Mouse (Mus musculus): ENCODE results near the gene Vps52. TPM values are rescaled to one million over a fixed set of nuclear protein-coding genes. Genes with fewer than 3 reads are reported as not detected.
A peak's percentile ranks its signal among the peaks of the same experiment; 100 is the strongest.

Vps52 gene
- total and polyA plus RNA-seq, 2 experiments: 10.5 to 40.6 TPM

DNA sequence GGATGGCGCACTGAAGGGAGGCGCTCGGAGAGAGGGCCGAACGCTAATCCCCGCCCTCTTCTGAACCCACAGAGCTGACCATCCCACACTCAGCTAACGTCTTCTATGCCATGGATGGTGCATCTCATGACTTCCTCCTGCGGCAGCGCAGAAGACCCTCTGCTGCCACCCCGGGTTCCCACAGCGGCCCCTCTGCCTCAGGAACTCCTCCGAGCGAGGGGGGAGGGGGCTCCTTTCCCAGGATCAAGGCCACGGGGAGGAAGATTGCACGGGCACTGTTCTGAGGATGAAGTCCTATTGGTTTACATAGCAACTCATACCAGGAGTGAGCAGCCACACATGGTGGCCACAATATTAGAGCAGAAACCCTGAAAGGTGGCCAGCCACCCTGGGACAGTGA, 18.6 kb upstream of the Vps52 start:
- H3K4me1 ChIP-seq (ENCODE audit: control insufficient read depth, insufficient read depth, low read length): peaks cover 13% of the 10 kb centered on the region; the same call in 1 of the 2 replicates
- H3K79me2 ChIP-seq (ENCODE audit: control insufficient read depth, insufficient read depth, low read length): peaks cover 11% of the 10 kb centered on the region; the same call in 1 of the 2 replicates
- no peak for DNase-seq (ENCODE audit: extremely low read depth, low read depth, low spot score)
- no peak overlapping the region for H3K9ac ChIP-seq (ENCODE audit: low read depth, low read length)
- no peak overlapping the region for H3K4me3 ChIP-seq (ENCODE audit: insufficient read depth, low read depth, low read length)
- no peak overlapping the region for H3K27ac ChIP-seq (replicated peaks; ENCODE audit: insufficient read depth, low read depth, low read length)
- WGBS: 88% methylated on average over 15 of the region's 15 CpGs
- H3K36me3 ChIP-seq (ENCODE audit: control insufficient read depth, insufficient read depth, low read length): no peaks in the 10 kb centered on the region; the same call in 1 of the 2 replicates
- H3K27me3 ChIP-seq (ENCODE audit: control insufficient read depth, insufficient read depth, low read length): no peaks in the 10 kb centered on the region
- no peak for TF ChIP-seq POLR2A (IDR thresholded peaks at IDR 0.05; ENCODE audit: extremely low read depth, insufficient read depth, low read length)
- TF ChIP-seq CTCF (IDR thresholded peaks at IDR 0.05; ENCODE audit: low read depth, low read length): no peak

GRCm38 (mm10) chr17:33938783-33939182, 16.8 kb upstream of the Vps52 start:
- H3K36me3 ChIP-seq (ENCODE audit: control insufficient read depth, insufficient read depth, low read length): no peaks in the 10 kb centered on the region; the same call in 1 of the 2 replicates
- no peaks in the 10 kb centered on the region for H3K27me3 ChIP-seq (ENCODE audit: control insufficient read depth, insufficient read depth, low read length)
- no peak for DNase-seq (ENCODE audit: extremely low read depth, low read depth, low spot score)
- TF ChIP-seq POLR2A (IDR thresholded peaks at IDR 0.05; ENCODE audit: extremely low read depth, insufficient read depth, low read length) (no peak), CTCF (IDR thresholded peaks at IDR 0.05; ENCODE audit: low read depth, low read length) (no peak)
- 44% methylated on average over 11 of the region's 11 CpGs for WGBS
- H3K4me3 ChIP-seq (ENCODE audit: insufficient read depth, low read depth, low read length): no peak overlapping the region
- H3K9ac ChIP-seq (ENCODE audit: low read depth, low read length): no peak overlapping the region
- peaks cover 11% of the 10 kb centered on the region; the same call in 1 of the 2 replicates for H3K79me2 ChIP-seq (ENCODE audit: control insufficient read depth, insufficient read depth, low read length)
- H3K4me1 ChIP-seq (ENCODE audit: control insufficient read depth, insufficient read depth, low read length): peaks cover 10% of the 10 kb centered on the region; the same call in 1 of the 2 replicates
- no peak overlapping the region for H3K27ac ChIP-seq (replicated peaks; ENCODE audit: insufficient read depth, low read depth, low read length)

- H3K4me1 ChIP-seq (ENCODE audit: control insufficient read depth, insufficient read depth, low read length): peaks cover 10% of the 10 kb centered on the region; the same call in 1 of the 2 replicates
- under 1% methylated on average over 36 of the region's 36 CpGs for WGBS
These were observed 15.3 kb upstream of the Vps52 start, which contains the start of the genes Pfdn6 and Wdr46 for GRCm38 (mm10) chr17:33940206-33940805. Gene Pfdn6, minus strand, starts transcription at chr17:33940343. Gene Wdr46, plus strand, starts transcription at chr17:33940660.

DNA sequence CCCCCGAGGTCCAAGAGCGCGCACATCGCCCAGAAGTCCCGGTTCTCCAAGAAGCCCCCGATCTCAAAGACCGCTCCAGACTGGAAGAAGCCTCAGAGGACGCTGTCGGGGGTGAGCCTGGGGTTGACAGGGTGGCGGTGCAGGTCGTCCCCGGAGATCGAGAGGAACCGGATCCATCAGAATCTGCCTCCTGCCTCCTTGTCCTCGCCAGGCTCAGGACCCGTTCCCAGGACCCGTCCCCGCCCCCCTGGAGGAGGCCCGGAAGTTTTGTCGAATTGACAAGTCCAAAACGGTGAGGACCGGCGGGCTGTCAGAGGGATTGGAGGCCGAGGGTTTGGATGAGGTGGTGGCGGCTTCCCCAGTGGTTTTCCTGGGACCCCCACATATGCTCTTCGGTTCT, 14.6 kb upstream of the Vps52 start:
- Histone ChIP-seq H3K4me3 (ENCODE audit: insufficient read depth, low read depth, low read length) (peak overlapping the region; percentile 97), H3K79me2 (ENCODE audit: control insufficient read depth, insufficient read depth, low read length) (peaks cover 11% of the 10 kb centered on the region; the same call in 1 of the 2 replicates), H3K4me1 (ENCODE audit: control insufficient read depth, insufficient read depth, low read length) (peaks cover 10% of the 10 kb centered on the region; the same call in 1 of the 2 replicates), H3K27me3 (ENCODE audit: control insufficient read depth, insufficient read depth, low read length) (no peaks in the 10 kb centered on the region), H3K9ac (ENCODE audit: low read depth, low read length) (peak overlapping the region; percentile 85), H3K36me3 (ENCODE audit: control insufficient read depth, insufficient read depth, low read length) (peaks cover 1% of the 10 kb centered on the region; the same call in 1 of the 2 replicates), H3K27ac (replicated peaks; ENCODE audit: insufficient read depth, low read depth, low read length) (no peak overlapping the region)
- 2% methylated on average over 26 of the region's 26 CpGs for WGBS
- no peak for DNase-seq (ENCODE audit: extremely low read depth, low read depth, low spot score)
- TF ChIP-seq CTCF (IDR thresholded peaks at IDR 0.05; ENCODE audit: low read depth, low read length) (no peak), POLR2A (IDR thresholded peaks at IDR 0.05; ENCODE audit: extremely low read depth, insufficient read depth, low read length) (no peak)

More at GRCm38 (mm10) chr17:33940206-33940805, 15.3 kb upstream of the Vps52 start, which contains the start of the genes Pfdn6 and Wdr46:
- Histone ChIP-seq H3K79me2 (ENCODE audit: control insufficient read depth, insufficient read depth, low read length) (peaks cover 11% of the 10 kb centered on the region; the same call in 1 of the 2 replicates), H3K27me3 (ENCODE audit: control insufficient read depth, insufficient read depth, low read length) (no peaks in the 10 kb centered on the region), H3K36me3 (ENCODE audit: control insufficient read depth, insufficient read depth, low read length) (peaks cover 1% of the 10 kb centered on the region; the same call in 1 of the 2 replicates), H3K4me3 (ENCODE audit: insufficient read depth, low read depth, low read length) (peak within 1 kb of the TSS; percentile 97), H3K27ac (replicated peaks; ENCODE audit: insufficient read depth, low read depth, low read length) (peak within 1 kb of the TSS; percentile 64), H3K9ac (ENCODE audit: low read depth, low read length) (peak within 1 kb of the TSS; percentile 89)
- peak; percentile 91 for DNase-seq (ENCODE audit: extremely low read depth, low read depth, low spot score)
- TF ChIP-seq CTCF (IDR thresholded peaks at IDR 0.05; ENCODE audit: low read depth, low read length) (no peak), POLR2A (IDR thresholded peaks at IDR 0.05; ENCODE audit: extremely low read depth, insufficient read depth, low read length) (0 out of 2 replicates have a peak, but pooled peaks have one; percentile 12)

GRCm38 (mm10) chr17:33941381-33941780, 14.2 kb upstream of the Vps52 start:
- H3K27me3 ChIP-seq (ENCODE audit: control insufficient read depth, insufficient read depth, low read length): no peaks in the 10 kb centered on the region
- peaks cover 11% of the 10 kb centered on the region; the same call in 1 of the 2 replicates for H3K79me2 ChIP-seq (ENCODE audit: control insufficient read depth, insufficient read depth, low read length)
- H3K4me1 ChIP-seq (ENCODE audit: control insufficient read depth, insufficient read depth, low read length): peaks cover 10% of the 10 kb centered on the region; the same call in 1 of the 2 replicates
- peaks cover 1% of the 10 kb centered on the region; the same call in 1 of the 2 replicates for H3K36me3 ChIP-seq (ENCODE audit: control insufficient read depth, insufficient read depth, low read length)
- no peak overlapping the region for H3K27ac ChIP-seq (replicated peaks; ENCODE audit: insufficient read depth, low read depth, low read length)
- TF ChIP-seq CTCF (IDR thresholded peaks at IDR 0.05; ENCODE audit: low read depth, low read length) (no peak), POLR2A (IDR thresholded peaks at IDR 0.05; ENCODE audit: extremely low read depth, insufficient read depth, low read length) (no peak)
- 50% methylated on average over 19 of the region's 19 CpGs for WGBS
- peak overlapping the region; percentile 85 for H3K9ac ChIP-seq (ENCODE audit: low read depth, low read length)
- H3K4me3 ChIP-seq (ENCODE audit: insufficient read depth, low read depth, low read length): peak overlapping the region; percentile 97
- no peak for DNase-seq (ENCODE audit: extremely low read depth, low read depth, low spot score)

All from liver, adult 2 months (tissue).